Mouse (Mus musculus) layer of hippocampus, postnatal 14 days (tissue): Measurements from ENCODE around the gene Nkd2. TPM values are rescaled to one million over a fixed set of nuclear protein-coding genes. Genes with fewer than 3 reads are reported as not detected.

Experiments
- DNase-seq, 2 experiments: peaks; one replicate each; pipeline ENCODE4 v3.0.0; 2021 to 2022; ENCODE audit warnings: low spot score in 2 of 2, mixed read lengths in 1 of 2
- long read RNA-seq, 2 experiments: library from polyadenylated mRNA; stranded (forward); transcript quantifications; one replicate each; pipeline ENCODE4 v2.0.0; 2021
- total RNA-seq, 2 experiments: library from RNA; stranded (reverse); gene quantifications; 2 replicates each; pipeline ENCODE4 v1.2.3; 2021

The Nkd2 gene
- 10 to 100 TPM; 13.7 to 14.1 TPM for total RNA-seq
- long read RNA-seq, experiment 1, full-length matches to known transcripts = 17 of 24 reads
- long read RNA-seq, experiment 1, partial matches to known transcripts = 7 of 24 reads
- long read RNA-seq, experiment 1, other reads (novel, unspliced or antisense) = 0 of 24 reads
- long read RNA-seq, experiment 2, full-length matches to known transcripts = 14 of 21 reads
- long read RNA-seq, experiment 2, partial matches to known transcripts = 4 of 21 reads
- long read RNA-seq, experiment 2, other reads (novel, unspliced or antisense) = 3 of 21 reads

- peak; percentile 73 to 78 for DNase-seq
These were observed at the start of gene Nkd2 for GRCm38 (mm10) chr13:73847465-73847836. Gene Nkd2, minus strand, starts transcription at chr13:73847631.

DNA sequence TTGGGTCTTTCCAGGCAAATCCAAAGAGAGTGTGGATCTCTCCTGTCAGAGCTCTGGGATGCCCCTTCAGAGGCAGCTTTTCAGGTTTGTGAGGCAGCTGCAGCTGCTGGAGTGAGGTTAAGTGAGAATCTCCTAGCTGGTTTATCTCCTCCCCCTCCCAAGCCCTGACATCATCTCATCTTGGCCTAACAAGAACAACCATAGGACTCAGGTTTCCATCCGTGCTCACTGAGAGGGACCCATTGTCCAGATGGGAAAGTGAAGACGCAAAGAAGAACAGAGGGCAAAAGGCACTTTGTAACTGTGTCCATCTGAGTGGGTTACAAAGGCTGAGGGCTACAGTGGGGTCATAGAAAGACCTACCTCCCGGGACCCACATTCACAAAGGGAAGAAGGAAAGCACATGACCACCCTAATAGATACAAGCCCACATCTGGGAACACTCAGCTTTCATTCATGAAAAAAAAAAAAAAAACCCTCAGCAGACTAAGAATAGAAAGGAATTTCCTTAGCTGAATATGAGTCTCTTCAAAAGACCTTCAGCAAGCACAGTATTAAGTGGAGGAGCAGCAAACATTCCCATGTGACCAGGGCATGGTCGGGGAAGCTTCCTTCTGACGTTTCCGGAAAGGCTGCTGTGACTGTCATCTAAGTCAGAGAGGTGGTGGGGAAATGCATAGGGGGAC lies 45.2 kb upstream of the Nkd2 start:
- DNase-seq = no peak

GRCm38 (mm10) chr13:73887415-73887874 lies 40.0 kb upstream of the Nkd2 start:
- no peak for DNase-seq

GRCm38 (mm10) chr13:73886601-73887000 lies 39.2 kb upstream of the Nkd2 start:
- no peak for DNase-seq

GRCm38 (mm10) chr13:73886066-73886465 lies 38.6 kb upstream of the Nkd2 start:
- DNase-seq = no peak

DNA sequence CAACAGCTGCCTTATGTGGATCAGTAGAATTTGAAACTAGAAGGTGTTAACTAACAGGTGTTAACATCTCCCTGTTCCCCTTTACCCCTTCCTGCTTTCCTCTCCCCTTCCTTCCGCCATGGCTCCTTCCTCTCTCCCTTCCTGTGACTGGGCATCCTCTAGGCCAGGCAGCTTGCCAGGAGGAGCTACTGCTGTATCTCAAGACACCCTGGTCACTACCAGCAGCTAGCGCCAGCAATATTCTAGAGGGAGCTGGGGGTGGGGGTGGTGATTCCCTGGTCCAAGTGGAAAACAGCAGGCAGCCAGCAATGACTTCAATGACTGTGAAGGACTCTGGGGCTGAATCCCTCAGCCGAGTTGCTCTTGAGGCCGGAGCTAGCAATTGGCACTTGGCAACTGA lies 38.2 kb upstream of the Nkd2 start:
- DNase-seq = no peak

DNA sequence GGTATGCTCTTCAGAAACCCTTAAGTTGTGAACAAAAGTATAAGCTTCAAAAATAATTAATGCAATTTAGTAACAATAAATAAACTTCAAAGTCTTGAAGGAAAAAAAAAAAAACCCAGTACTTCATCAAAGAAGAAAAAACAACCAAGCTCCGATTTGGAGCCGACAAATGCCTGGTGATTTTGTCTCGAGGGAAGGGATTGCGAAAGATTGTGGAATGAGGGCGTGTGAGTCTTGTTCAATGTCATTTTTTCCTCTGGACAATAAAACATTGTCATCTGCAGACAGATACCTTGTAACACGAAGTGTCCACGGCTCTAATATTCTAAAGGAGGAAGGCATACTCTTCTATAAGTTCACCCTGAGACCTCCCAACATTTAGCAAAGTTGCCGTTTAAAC lies 33.9 kb upstream of the Nkd2 start:
- no peak for DNase-seq

DNA sequence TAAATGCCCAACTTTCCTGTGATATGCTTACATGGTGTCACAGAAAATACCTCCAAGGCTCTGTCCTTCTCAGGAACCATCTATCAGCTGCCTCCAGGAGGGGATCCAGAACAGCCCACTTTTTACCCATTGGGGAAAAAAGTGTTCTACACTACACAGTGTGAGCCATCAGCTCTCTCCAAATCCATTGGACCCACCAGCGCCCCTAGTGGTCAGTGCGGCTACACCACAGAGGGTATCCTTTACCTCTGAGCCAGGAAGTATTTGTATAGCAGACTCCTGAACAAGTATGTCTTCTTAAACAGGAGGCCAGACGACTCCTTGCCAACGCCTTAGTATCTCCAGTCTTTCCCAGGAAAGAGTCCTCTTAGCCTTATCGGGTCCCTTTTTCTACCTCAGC lies 32.4 kb upstream of the Nkd2 start:
- peak in 1 of 2 experiments; percentile 24 for DNase-seq

DNA sequence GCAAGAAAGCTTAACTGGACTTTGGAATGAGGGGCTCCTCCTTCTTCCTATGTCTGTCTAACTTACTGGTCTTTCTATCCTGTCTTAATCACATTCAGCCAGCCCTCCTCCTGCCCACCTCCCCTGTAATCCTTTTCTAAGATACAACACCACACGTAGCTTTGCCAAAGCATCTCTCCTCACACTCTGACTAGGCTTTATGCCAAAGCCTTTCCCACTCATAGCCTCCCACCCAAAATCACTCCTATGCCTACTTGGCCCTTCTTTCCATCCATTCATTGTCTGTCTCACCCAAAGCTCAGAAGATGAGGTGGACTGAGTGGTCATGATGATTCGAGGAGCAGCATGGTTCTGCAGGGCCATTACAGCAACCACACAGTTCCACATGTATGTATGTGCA lies 24.7 kb upstream of the Nkd2 start:
- no peak for DNase-seq

DNA sequence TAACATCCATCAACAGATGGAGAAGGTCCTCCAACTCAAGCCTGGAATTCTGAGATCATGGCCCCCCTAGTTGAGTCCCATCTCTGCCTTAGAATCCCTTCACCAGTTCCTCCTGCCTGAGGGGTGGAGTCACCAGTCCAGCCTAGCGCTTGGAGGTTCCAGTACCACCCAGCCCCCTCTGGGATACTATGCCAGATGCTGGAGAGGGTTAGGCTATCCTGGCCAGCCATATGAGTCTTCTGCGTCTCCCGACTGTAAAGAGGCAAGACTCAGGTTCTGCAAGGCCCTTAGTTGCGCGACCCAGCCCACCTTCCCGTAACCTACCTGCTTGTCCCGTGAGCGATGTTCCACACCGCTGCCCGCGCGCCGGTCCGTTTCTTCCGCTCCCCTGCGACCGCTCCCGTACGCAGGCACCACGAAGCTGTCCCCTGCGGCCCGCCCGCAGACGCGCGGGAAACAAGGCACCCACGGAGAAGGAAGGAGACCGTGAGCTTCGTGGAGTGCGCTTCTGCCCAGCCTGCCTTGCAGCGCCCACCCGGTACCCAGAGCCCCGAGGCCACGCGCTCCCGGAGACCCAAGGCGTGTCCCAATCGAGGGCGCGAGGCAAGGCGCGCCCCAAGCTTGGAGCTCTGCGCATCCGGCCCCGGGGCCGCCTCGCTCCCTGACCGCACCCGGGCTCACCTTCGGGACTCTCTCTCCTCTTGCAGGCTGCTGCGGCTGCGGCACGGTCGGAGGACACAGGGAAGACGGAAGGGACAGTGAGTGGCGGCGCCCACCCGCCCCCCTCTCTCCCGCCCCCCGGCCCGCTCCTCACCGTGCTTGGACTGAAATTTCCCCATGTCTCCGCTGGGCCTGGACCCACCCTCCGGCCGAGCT lies 604 bp downstream of the Nkd2 start:
- DNase-seq = no peak

DNA sequence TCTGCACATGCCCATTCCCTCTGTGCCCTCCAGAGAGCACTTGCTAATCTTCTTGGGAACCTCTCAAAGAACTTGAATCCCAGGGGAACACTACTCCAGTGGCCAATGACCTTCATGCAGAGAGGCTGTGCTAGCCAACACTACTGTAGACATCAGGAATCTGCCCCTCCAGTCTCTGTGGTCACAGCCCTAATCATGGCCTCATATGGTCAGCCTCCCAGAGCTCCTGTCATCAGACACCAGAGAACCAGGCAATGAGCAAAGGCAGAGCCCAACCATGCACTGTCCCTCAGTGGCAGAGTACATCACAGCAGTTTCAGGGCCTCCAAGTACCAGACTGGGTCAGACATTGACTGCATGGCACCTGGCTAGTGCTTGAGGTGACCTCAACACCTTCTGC lies 4.7 kb downstream of the Nkd2 start:
- DNase-seq = no peak

- DNase-seq = no peak
These were observed 7.7 kb downstream of the Nkd2 start for GRCm38 (mm10) chr13:73839740-73840139.

DNA sequence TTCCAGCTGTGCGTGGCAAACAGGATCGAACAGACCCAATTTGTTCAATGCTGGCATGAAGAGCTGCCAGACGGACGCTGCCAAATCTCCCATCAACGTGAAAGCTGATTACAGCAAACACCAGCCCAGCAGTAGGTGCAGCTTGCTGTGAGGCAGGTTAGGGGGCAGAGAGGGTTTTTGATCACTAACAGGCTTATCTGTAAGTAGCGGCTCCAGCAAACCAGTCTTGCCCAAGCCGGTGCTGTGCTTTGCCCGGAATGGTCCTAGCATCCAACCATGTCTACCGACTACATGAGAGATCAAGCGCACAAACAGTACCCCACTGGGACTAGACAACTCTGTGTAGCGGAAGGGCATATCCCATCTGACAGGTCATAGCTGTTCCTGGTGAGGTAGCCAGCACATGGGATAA lies 8.3 kb downstream of the Nkd2 start:
- peak in 1 of 2 experiments; percentile 23 for DNase-seq

- no peak for DNase-seq
These were observed 9.7 kb downstream of the Nkd2 start for GRCm38 (mm10) chr13:73837708-73838107.

GRCm38 (mm10) chr13:73836491-73836890 lies 10.9 kb downstream of the Nkd2 start:
- peak in 1 of 2 experiments; percentile 49 for DNase-seq

- DNase-seq = no peak
These were observed 11.6 kb downstream of the Nkd2 start for GRCm38 (mm10) chr13:73835791-73836190.

- DNase-seq = no peak
These were observed 13.6 kb downstream of the Nkd2 start for GRCm38 (mm10) chr13:73833809-73834208.

DNA sequence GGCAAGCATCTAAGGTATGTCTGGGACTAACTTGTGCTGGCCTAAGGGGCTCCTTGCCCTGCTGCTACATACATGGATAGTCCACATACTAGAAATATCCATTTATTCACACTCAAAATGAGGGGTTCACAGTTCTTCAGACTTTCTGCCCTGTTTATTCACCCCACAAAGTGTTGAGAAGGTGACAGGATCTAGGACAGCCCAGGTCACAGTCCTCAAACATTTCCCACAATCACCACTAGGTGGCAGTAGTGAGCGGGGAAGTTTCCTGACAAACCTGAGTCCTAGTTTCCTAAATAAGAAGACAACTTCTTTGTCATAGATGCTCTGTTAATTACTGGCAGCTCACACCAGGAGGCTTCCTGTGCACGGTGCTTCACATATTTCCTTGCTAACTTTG lies 15.9 kb downstream of the Nkd2 start:
- DNase-seq = peak; percentile 46 to 47

DNA sequence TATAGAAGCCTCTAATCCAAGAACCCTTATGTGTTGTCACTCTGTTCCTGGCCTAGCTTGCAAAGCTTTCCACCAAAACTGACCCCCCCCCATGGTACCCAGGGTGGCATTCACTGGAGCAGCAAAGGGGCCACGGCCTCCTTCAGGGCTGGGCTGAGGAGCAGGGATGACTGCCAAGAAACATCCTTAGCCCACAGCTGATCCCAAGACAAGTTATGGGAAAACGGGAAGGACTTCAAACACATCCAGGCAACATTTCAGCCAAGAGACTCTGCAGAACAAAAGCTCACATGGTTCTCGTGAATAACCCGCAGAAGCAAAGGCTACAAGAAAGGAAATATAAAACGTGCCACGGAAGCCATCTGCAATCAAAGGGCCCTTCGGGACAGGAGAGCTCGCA lies 20.2 kb downstream of the Nkd2 start:
- DNase-seq = no peak

DNA sequence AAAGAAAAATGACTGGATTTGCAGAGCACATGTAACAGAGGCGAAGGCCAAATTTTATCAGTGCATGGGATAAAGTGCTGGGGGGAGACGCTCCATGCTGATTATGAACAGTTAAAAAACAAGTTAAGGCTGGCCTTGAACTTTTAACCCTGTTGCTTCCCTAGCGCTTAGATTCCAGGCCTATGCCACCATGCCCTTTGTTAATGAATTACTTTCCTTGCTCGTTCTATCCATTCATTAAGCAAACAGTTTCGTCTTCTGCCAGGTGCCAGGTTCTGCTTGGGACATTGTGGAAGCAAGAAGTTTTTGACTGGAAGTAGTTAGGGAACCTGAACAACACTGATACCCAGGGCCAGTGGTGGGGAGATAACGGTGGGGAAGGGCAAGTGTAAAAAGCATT lies 23.7 kb downstream of the Nkd2 start:
- DNase-seq = no peak

GRCm38 (mm10) chr13:73822187-73822800 lies 25.1 kb downstream of the Nkd2 start:
- DNase-seq = peak in 1 of 2 experiments; percentile 55
